Mouse (Mus musculus) layer of hippocampus, postnatal 10 days (tissue): ENCODE data around the gene Rreb1. TPM values are rescaled to one million over a fixed set of nuclear protein-coding genes. Genes with fewer than 3 reads are reported as not detected.
A peak's percentile ranks its signal among the peaks of the same experiment; 100 is the strongest.

Experiments
- DNase-seq, 2 experiments: peaks; one replicate each; pipeline ENCODE4 v3.0.0; 2021; ENCODE audit warnings: low spot score in 2 of 2
- long read RNA-seq: library from polyadenylated mRNA; stranded (forward); transcript quantifications from one replicate; pipeline ENCODE4 v2.0.0, GENCODE M21; 2023
- total RNA-seq, 2 experiments: library from RNA; stranded (reverse); gene quantifications; 2 replicates each; pipeline ENCODE4 v1.2.3; 2021

Gene Rreb1
- 10 to 100 TPM; 22.9 to 27.5 TPM for total RNA-seq
- long read RNA-seq, partial matches to known transcripts: 1 of 5 reads
- long read RNA-seq, other reads (novel, unspliced or antisense): 4 of 5 reads

DNA sequence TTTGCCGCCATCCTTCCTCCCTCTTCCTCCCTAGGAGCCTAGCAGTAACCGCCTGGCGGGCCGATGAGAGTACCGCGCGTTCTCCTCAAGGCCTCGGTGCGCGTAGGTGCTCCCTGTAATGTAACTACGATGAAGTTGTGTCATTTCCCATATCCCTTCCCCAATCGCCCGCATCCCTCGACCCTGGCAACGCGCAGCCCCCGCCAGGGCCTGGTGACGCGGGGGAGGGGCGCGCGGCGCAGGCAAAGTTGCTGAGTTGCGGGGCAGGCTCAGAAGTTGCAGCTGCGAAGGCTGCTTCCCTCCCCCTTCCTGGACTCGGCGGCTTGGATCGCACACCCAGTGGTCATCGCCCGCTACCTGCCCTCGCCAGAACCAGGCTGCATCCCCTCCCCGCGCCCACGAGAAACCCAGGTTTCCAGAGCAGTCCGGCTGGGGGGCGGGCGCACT is at the start of gene Rreb1:
Rreb1 (plus strand) TSS at position 254 of the 447 bp plus-strand sequence.
- peak; percentile 40 to 64 for DNase-seq

- DNase-seq: no peak
These were observed 49.6 kb upstream of the Rreb1 start for GRCm38 (mm10) chr13:37728551-37728950.

- no peak for DNase-seq
These were observed 46.1 kb upstream of the Rreb1 start for GRCm38 (mm10) chr13:37731914-37732693.

DNA sequence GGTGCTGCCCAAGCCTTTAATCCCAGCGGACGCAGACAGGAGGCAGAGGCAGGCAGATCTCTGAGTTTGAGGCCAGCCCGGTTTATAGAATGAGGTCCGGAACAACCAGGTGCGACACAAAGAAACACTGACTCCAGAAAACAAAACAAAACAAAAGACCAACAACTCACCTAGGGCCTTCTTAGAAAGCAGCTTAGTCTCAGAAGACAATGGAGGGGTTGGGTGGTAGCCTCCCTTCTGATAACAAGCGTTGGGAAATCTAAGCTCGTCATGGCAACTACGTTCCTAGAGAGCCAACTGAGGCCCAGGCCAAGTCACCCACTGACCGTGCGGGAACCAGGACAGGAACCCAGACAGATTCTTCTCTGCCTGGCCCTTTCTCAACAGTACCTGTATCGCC is 43.7 kb upstream of the Rreb1 start:
- no peak for DNase-seq

- no peak for DNase-seq
These were observed 38.1 kb upstream of the Rreb1 start for GRCm38 (mm10) chr13:37740111-37740510.

- no peak for DNase-seq
These were observed 37.4 kb upstream of the Rreb1 start for GRCm38 (mm10) chr13:37740752-37741151.

- no peak for DNase-seq
These were observed 36.0 kb upstream of the Rreb1 start for GRCm38 (mm10) chr13:37742248-37742647.

DNA sequence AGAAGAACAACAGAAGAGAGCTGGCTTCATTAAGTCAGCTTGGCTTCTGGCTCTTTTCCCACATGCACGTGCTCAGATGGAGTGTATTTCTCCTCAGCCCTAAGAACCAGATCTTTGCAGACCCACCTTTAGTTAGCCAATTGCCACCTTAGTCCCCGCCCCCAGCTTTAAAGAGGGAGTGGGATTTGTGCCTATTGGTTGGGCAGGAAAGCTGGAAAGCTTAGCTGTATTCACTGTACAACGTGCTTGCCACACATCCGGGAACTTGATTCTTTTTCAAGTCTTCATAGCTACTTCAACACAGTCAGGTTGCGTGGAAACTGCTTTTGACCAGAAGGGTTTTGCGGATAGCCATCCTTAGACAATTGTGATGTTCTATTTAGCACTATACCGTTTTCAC is 30.7 kb upstream of the Rreb1 start:
- no peak for DNase-seq

DNA sequence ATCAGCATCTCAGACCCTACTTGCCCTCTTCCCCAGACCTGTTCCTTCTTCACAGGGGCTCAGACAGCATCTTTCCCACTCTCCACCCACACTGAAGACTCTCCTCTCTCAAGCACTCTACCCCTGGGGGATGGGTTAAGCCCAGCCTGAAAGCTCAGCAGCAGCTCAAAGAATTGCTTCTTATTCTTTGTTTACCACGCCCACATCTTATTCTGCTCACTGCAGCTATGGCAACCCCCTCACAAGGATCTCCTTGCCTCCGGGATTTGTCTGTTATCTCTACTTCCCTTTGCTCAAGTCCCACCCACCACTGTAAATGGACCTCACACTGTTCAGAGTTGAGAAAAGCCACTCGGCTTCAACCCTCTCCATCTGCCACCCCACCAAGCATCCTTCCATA is 28.7 kb upstream of the Rreb1 start:
- DNase-seq: no peak

DNA sequence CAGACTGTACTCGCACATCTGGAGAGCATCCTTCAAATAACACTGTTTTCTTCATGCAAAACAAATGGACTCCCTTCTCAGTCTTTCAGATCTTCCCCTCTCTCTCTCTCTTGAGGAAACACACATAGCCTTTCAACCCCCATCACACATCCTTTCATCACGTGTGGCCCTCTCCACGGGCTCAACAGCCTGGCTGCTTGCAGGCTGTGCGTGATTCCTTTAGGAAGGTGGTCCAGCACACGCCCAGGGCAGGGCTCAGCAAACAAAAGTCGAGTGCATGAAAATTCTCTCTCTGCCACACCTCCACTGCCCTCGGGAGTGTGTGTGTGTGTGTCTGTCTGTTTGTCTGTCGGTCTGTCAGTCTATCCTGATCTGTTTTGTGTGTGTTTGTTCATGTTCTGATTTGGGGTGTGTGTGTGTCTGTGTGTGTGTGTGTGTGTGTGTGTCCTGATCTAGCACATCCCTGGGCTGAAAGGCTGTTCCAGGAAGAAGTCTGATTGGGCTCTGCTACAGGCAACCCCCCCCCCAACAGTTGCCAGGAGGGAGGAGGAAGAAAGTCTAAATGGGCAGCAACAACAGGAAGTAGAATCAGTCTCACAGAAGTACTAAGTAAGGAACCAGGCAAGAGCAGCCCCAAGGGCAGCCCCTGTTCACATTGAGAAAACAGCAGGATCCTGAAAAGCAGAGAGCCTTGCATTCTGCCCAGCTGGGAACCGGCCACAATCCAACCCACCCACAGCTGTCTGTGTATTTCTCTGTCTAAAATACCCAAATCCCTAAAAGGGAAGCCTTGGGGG is 26.8 kb upstream of the Rreb1 start:
- peak; percentile 32 to 34 for DNase-seq

- DNase-seq: no peak
These were observed 18.7 kb upstream of the Rreb1 start for GRCm38 (mm10) chr13:37759341-37760012.

DNA sequence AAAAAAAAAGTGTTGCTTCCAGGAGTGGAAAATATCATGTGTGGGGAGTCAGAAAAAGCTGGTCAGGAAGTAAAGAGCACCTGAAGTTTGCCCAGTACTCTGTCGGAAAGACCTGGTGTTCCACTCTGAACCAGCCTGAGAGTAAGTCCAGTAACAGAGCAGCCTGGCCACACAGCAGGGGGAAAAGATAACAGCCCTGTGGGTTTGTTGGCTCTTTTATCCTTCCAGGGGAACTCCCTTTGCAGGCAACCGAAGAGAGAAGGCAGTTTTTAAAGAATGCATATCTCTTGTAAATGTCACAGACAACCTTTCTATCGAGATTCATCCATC is 18.2 kb upstream of the Rreb1 start:
- DNase-seq: no peak

- no peak for DNase-seq
These were observed 17.8 kb upstream of the Rreb1 start for GRCm38 (mm10) chr13:37760373-37760772.

DNA sequence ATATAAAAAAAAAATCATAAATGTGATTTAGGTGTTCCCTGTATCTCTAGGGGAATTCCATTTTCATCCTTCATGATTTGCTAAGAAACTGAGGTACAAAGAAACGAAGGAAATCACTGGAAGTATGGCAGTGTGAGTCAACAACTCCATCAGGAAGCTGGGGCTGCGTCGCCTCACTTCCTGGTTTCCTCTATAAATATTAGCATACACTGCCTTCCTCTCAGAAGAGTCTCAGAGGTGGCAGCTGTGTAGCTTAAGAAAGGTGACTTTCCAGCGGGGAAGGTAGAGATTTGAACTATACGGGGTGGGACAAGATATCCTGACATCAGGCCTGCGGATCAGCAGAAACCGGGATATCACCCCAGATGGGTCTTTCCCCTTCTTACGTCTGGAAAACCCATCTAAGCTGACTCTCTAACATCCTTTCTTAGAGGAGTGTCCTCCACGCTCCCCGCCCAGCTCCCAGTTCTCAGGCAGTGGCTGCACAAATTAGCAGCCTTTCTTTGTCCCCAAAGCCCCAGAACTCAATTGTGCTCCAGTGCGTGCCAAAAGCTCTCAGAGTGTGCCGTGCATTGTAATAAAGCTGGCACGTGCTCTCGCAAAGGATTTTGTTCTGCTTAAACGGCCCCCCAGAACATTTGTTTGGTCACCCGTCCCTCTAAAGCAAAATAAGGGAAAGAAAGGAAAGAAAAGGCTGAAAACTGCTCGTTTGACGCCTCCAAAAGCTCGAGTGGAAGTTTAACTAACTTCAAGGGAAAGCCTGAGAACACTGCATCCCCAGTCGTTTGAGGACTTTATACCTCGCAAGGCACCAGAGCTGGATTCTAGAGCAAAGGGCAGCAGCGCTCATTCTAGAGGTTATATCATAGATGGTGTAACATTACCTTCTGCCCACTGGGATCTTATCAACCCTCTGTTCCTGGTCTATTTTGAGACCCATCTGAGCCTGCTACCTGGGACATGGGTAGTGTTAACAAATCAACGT is 17.0 kb upstream of the Rreb1 start:
- DNase-seq: peak; percentile 36 to 44

GRCm38 (mm10) chr13:37763800-37764407 is 14.3 kb upstream of the Rreb1 start:
- DNase-seq: no peak

GRCm38 (mm10) chr13:37769777-37770176 is 8.4 kb upstream of the Rreb1 start:
- no peak for DNase-seq

DNA sequence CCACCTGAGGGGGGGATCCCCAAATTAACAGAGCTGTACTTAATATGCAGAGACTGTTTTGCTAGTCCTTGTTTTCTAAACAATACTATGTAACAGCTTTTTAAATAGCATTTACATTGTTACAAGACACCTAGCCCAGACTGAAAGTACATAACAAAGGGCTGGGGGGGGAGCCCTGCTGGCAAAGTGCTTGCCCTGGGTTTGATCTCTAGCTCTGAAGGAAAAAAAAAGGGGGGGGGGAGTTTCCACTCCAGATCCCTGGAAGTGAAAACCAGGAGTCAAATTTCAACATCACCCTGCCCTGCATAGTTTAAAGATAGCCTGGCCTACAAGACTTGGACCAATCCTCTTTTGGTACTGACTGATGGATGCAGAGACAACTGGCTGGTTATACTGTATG is 4.7 kb upstream of the Rreb1 start:
- no peak for DNase-seq

DNA sequence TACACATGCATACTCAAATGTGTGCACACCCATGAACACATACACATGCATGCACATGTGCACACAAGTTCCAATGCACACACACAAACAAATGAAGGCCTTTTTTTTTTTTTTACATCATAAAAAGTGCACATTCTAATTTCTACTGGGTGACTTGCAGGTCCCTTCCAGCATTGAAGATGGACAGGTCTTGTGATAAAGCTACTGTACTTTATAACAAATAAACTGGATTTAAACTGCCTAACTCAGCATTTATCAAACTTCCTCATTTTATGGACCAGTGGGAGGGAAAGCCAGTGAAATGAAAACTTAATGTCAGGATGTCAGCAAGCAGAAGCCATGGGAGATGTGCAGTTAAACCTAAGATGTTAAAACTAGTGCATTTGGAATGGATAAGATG is 1.5 kb upstream of the Rreb1 start:
- DNase-seq: no peak

DNA sequence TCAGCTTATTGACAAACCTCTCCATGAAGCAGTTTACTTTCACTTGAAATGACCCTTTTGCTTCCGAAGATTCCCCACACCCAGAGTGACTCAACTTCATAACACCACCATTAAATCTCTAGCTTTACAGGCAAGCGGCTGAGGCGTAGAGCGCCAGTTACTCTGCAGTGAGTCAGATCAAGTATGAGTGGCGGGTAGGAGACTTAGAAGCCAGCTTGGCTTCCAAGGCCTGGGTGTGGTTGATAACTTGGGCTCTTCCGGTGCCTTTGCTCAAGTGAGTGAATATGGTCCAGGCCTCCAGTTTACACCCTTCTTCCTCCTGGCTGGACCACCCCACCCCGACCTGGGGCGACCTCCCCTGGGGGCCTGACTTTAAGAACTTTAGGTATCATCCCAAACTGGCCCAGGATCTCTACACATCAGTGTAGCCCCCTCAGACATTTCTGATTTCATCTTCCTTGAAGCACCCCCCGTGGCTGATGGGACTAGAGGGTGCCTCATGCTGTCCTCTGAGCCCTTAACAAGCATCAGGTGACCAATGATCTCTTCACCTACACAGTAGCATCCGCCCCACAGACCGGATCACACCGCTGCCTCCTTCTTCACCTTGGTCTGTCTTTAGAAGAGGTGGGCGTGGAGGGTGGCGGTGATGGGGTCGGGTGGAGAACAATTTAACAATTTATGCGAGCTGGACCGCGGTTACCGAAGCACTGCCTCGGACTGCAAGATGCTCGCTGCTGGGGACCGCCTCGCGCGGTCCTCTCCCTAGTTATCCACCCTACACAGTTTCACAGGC is 651 bp upstream of the Rreb1 start:
- DNase-seq: no peak
